Mouse (Mus musculus): Measurements from ENCODE around the gene Unc50. TPM values are rescaled to one million over a fixed set of nuclear protein-coding genes. Genes with fewer than 3 reads are reported as not detected.

Gene Unc50
- polyA plus RNA-seq, 1 experiment, result 50.9 TPM

DNA sequence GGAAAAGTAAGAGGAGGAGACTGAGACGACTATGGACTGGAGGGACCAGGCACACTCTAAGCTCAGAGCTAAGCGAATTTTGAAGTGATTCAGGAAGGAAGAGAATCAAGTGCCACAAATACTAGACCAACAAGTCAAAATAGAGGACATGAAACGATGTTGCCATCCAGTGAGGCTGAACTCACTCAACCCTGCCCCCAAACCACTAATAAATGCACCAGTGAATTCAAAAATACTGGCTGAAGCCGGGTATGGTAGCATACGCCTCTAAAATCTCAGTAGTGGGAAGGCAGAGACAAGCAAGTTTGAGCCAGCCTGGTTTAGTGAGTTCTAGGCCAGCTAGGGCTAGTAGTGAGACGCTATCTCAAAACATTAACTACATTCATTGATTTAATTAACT, 50.8 kb downstream of the Unc50 start:
- 85% methylated on average over 6 of the region's 6 CpGs for WGBS

DNA sequence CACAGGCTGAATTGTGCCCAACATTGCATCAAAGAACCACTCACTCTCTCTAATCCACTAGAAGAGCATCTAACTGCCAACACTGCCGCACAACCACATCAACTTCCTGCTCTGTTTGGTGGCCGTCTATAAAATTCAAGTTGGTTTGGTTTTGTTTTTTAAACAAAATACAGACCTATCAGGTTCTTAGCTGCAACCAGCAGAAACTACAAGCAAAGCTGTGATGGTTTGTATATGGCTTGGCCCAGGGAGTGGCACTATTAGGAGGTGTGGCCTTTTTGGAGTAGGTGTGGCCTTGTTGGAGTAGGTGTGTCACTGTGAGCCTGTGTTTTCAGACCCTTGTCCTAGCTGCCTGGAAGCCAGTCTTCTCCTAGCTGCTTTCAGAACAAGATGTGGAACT, 51.4 kb downstream of the Unc50 start:
- no peak for DNase-seq (ENCODE audit: low read depth, low spot score)
- 69% methylated on average over 2 of the region's 2 CpGs for WGBS

More for the DNA sequence above, 50.8 kb downstream of the Unc50 start:
- DNase-seq (ENCODE audit: low read depth, low spot score), result no peak

DNA sequence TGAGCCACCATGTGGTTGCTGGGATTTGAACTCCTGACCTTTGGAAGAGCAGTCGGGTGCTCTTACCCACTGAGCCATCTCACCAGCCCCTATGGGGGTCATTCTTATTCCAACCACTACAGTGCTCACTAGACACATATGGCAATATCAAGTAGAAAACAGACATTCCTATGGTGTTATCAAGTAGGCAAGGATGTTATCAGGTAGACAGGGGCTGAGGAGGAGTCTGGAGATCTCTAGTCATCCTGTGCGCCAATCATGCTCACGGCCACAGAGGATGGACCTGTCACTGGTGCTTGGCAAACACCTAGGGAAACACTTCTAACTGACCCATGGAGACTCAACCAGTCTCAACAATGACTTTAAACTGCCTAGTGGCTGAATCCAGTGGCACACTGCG, 54.7 kb downstream of the Unc50 start:
- 100% methylated on average over 4 of the region's 4 CpGs for WGBS
- no peak for DNase-seq (ENCODE audit: low read depth, low spot score)

DNA sequence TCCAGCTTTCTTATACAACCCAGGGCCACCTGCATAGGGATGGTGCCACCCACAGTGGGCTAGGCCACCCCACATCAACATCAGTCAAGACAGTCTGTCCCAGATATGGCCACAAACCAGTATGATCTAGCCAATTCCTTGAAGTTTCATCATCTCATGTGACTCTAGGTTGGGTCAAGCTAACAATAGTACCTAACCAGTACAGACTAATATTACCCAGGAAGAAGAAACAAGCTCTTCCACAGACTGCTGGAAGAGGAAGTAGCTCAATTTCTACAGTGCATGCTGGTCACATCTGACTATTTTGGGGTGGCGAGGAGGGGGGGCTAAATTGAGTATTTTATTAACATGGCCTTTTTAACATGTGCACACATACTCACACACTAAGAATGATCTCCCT, 56.5 kb downstream of the Unc50 start:
- 90% methylated on average over 1 of the region's 1 CpGs for WGBS
- no peak for DNase-seq (ENCODE audit: low read depth, low spot score)

DNA sequence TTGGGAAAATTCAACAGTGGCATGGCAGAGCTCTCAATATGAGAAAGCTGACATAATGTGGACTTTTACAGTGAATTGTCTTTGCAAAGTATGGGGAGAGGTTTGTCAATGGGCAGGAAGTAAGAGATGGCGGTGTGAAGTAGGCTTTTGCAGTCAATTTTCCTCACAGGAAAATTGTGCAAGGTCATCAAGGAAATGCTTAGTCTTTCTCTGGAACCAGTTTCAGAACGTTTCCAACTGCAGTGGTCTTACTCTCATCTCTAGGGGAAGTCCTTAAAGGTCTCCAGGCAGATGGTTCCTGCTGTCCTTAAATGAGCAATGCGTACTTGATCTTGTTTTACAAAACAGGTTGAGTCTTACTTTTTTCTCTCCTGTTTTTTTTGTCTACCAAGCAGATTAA, 57.1 kb downstream of the Unc50 start:
- WGBS, result 75% methylated on average over 3 of the region's 3 CpGs
- no peak for DNase-seq (ENCODE audit: low read depth, low spot score)

DNA sequence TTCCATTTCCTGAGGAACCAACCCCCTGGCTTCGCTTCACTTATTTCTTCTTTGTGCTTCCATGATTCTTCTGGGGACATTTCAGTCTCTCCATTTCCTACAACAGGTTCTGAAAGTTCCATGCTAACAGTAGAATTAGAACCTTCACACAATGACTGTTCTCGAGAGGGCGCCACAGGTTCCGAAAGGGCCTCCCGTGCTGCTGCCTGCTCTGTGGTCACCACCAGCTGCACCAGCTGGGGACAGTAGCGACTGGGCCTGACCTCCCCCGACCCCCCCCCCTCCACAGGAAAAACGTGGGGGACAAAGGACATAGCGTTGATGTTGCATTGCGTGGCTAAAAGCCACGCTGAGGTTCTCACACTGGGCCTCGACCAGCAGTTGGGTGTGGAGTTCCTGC, 58.6 kb downstream of the Unc50 start:
- WGBS, result 85% methylated on average over 12 of the region's 12 CpGs
- DNase-seq (ENCODE audit: low read depth, low spot score), result no peak

Other genes starting within 250 kb of the Unc50 start
- 0.10 and 0.25 TPM in 2 replicates for gene Cnga3, start 215.7 kb upstream of the Unc50 start, polyA plus RNA-seq (2012; rRNA removed)
- gene Inpp4a, start 130.3 kb upstream of the Unc50 start, polyA plus RNA-seq (2012; rRNA removed), result 11.0 and 24.2 TPM in 2 replicates
- gene Coa5, start within 50 bp of the Unc50 start, polyA plus RNA-seq (2012; rRNA removed), result 42.7 and 52.2 TPM in 2 replicates
- gene Mgat4a, start 110.9 kb downstream of the Unc50 start, polyA plus RNA-seq (2012; rRNA removed), result 50.0 and 78.2 TPM in 2 replicates

Data from large intestine, adult 2 months (tissue).